Mouse (Mus musculus): Measurements from ENCODE around the gene Trcg1.

DNA sequence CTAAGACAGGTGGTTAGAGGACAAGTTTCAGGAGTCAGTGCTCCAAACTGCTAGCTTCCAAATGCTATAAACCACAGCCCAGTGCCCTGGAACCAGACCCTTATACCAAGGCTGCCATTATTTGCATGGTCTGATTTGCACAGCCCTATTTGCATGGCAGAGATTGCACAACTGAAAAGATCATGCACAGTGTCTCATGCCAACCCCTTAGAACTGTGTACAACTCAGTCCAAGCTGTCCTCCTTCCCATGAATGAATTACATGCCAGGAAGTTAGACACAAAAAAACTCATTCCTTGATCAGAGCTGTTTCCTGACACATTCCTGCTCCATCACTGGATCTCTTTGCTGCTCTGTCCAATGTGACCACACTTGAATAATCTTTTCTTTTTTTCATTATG lies 13.0 kb upstream of the Trcg1 start:
- TF ChIP-seq POLR2A (IDR thresholded peaks at IDR 0.05; ENCODE audit: low read depth, low read length) (no peak), CTCF (IDR thresholded peaks at IDR 0.05; ENCODE audit: borderline replicate concordance, insufficient read depth, low read length) (no peak)

Measured in embryonic fibroblast, embryonic 13.5 days (primary cell).